Mouse (Mus musculus) adrenal gland, postnatal 25 days (tissue): ENCODE results near the gene Gm45808. TPM values are rescaled to one million over a fixed set of nuclear protein-coding genes. Genes with fewer than 3 reads are reported as not detected.
"Not testable (repeated sequence)": the region's sequence is repeated elsewhere in the genome, so short reads cannot be mapped to it uniquely, and the experiment has no call there.

Experiments used
- DNase-seq: peaks from one replicate; pipeline ENCODE4 v3.0.0; 2021; ENCODE audit warnings: mixed read lengths
- long read RNA-seq: library from polyadenylated mRNA; stranded (forward); transcript quantifications from one replicate; pipeline ENCODE4 v2.0.0, GENCODE M21; 2021
- total RNA-seq: library from RNA; stranded (reverse); gene quantifications from 2 replicates; pipeline ENCODE4 v1.2.3, GENCODE M21; 2021

The Gm45808 gene
- total RNA-seq, result 21.0 and 40.1 TPM in 2 replicates
- long read RNA-seq, result 0 reads

- DNase-seq, result no peak
These were observed at the start of gene Gm45808 for GRCm38 (mm10) chr7:45486761-45487415. Gene Gm45808 (minus strand): TSS chr7:45486811.

DNA sequence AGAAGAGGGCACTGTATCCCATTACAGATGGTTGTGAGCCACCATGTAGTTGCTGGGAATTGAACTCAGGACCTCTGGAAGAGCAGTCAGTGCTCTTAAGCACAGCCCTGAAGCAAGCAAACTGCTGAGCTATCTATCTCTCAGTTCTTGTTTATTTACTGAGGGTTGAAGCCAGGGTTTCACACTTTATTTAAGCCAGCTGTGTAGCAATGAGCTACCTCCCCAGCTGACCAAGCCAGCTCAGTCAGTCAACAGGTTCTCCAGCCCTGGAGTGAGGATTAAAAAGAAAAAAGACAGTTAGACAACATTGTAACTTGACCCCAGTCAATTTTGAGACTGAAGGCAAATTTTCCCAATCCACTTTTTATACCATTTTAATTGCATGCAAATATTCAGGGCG, 49.1 kb upstream of the Gm45808 start:
- no peak for DNase-seq

- no peak for DNase-seq
These were observed 44.0 kb upstream of the Gm45808 start for GRCm38 (mm10) chr7:45530643-45531042.

DNA sequence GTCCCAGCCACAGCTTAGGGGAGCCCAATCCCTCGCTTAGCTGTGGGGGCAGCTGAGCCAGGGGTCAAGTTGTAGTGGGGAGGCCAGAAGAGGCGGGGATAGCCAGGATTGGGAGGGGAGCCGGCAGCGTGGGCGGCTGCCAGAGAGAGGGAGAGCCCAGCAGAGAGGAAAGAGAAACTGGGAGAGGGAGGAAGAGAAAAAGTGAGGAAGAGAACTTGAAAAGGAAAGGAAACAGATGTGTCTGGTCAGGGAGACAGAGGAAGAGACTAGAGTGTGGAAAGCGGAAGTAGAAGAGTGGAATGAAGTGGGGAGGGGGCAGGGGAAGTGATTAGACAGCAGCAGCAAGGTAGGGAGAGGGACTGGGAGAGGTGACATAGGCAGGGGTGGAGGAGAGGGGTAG, 42.9 kb upstream of the Gm45808 start:
- DNase-seq, result no peak

DNA sequence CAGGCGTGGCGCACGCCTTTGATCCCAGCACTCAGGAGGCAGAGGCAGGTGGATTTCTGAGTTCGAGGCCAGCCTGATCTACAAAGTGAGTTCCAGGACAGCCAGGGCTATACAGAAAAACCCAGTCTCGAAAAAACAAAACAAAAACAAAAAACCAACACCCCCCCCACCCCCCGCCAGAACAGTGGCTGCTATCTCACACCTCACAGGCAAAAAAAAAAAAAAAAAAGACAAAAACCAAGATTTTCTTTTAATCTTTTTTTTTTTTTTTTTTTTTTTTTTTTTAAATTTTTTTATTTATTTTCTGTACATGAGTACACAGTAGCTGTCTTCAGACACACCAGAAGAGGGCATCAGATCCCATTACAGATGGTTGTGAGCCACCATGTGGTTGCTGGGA, 40.6 kb upstream of the Gm45808 start:
- DNase-seq, result not testable (repeated sequence)

- no peak for DNase-seq
These were observed 40.0 kb upstream of the Gm45808 start for GRCm38 (mm10) chr7:45526474-45527120.

GRCm38 (mm10) chr7:45525809-45526473, 39.3 kb upstream of the Gm45808 start, which contains the start of the genes Ppp1r15a and Plekha4:
Gene Ppp1r15a (minus strand): TSS chr7:45526268.
Gene Plekha4 (plus strand): TSS chr7:45526330.
- peak; percentile 95 for DNase-seq

- DNase-seq, result peak; percentile 25
These were observed 38.4 kb upstream of the Gm45808 start for GRCm38 (mm10) chr7:45524841-45525621.

DNA sequence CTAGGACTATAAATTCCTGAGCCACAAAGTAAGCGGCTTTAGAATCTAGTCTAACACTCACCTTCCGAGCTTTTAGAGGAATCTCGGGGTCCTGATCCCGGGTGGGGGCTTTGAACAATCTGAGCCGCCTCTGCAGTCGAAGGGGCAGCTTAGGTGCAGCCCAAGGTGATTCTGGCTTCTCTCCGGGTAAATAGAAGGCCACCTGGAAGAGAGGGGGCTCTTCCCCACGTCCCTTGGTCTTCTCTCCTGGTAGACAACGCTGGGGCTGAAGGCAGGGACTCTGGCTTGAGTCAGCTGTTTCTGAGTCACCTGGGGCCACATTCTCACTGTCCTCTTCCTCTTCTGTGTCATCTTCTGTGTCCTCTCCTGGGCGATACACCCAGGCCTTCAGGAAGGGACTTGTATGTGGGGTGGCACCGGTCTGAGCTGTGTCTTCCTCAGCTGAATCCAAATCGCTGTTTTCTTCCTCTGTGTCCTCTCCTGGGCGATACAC, 37.1 kb upstream of the Gm45808 start:
- DNase-seq, result no peak

- DNase-seq, result no peak
These were observed 36.5 kb upstream of the Gm45808 start for GRCm38 (mm10) chr7:45522957-45523676.

- no peak for DNase-seq
These were observed 35.7 kb upstream of the Gm45808 start for GRCm38 (mm10) chr7:45522194-45522752.

DNA sequence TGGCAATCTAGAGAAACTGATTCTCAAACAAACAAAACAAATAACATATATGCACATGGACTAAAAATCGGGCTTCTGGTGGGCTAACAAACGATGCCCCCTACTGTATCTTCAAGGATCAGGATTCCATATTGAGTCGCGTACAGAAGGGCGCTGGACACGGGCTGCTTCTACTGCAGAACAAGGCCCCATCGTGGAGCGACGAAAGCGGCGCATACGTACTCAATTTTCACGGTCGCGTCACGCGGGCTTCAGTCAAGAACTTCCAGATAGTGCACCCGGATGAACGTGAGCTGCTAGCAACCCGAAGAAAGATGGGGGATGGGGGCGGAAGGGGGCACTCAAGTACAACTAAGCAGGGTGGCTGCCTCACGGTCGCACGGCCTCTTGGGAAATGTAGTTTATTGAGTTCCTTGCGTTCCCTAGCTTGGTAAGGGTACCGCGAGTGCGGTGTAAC, 35.1 kb upstream of the Gm45808 start:
- DNase-seq, result peak; percentile 80

- DNase-seq, result no peak
These were observed 34.0 kb upstream of the Gm45808 start for GRCm38 (mm10) chr7:45520605-45521004.

GRCm38 (mm10) chr7:45519345-45520120, 32.9 kb upstream of the Gm45808 start:
- no peak for DNase-seq

- no peak for DNase-seq
These were observed 32.0 kb upstream of the Gm45808 start for GRCm38 (mm10) chr7:45518618-45519017.

GRCm38 (mm10) chr7:45516846-45517245, 30.2 kb upstream of the Gm45808 start:
- not testable (repeated sequence) for DNase-seq

GRCm38 (mm10) chr7:45515436-45515835, 28.8 kb upstream of the Gm45808 start:
- no peak for DNase-seq

DNA sequence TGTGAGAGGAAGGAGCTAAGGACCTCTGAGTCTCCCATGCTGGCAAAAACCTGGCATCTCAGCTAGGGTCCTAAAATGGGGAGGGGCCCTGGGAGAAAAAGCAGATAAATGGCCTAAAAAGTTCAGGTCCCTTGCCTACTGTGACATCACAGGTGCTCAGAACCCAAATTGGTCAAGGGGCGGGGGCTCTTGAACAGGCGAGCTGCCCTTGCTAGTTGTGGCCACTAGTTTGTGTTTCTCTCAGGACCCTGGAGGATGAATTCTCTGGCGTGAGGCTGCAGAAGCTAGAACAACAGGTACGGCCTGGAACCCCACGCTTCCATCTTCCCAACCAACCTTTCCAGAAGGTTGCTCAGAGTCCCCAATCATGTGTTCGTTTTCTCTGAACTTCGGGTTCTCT, 27.8 kb upstream of the Gm45808 start:
- DNase-seq, result no peak

DNA sequence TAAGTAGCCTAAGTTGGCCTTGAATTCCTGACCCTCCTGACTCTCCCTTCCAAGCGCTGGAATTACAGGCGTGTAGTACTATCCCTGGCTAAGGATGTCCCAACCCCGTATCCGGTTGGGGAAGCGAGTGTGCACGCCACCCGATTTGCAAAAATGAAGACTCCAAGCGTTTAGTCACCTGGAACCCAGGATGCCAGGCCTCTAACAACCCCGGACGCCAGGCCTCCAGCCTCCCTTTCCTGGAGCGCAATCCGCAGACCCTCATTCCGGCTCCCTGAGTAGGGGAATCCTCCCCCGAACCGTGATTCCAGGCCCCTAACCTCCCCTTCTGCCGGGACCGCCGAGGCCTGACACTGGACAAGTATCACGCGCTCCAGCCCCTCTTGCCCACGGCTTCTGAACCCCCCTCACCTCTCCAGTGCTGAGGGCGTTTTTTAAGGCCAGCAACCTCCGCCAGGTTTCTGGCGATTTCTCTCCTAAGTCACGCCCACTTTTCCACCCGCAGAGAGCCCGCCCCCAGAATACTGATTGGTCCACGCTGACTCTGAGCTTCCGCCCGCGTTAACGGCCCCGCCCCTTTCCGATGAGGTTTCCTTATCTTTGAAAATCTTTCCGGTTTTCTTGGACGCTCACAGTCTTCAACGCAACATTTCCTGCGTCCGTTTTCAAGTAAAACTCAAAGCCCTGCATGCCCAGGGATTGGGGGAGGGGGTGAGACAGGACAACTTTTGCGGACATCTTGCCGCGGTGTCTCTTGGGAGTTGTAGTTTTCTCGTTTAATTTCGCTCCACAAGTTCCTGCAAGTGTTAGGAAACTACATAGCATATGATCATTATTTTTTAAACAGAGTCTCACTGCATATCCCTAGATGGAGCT, 23.5 kb upstream of the Gm45808 start, which contains the start of gene Nucb1:
Gene Nucb1, minus strand, starts transcription at position 495 of the 876 bp plus-strand sequence.
- peak; percentile 89 for DNase-seq
